Comparison of ENCODE assay signal across 29 mouse cellular contexts in genomic region chr12:72612053-72612452, GRCm38 (mm10). TPM values are rescaled to one million over a fixed set of nuclear protein-coding genes. Genes with fewer than 3 reads are reported as not detected.
"Had no signal": no experiment of that assay in that cellular context is flagged by ENCODE, and none has a peak within 500 bp of the region (broad histone marks: within the 10 kb centered on the region; RNA-seq: fewer than 3 reads in every experiment).

No protein-coding gene starts in this region.

- DNase-seq: heart, postnatal 10 days; heart, postnatal 14 days; heart, postnatal 36 days; heart, postnatal 4 days; kidney, adult 11 months; kidney, adult 18-20 months; kidney, adult 2 months; kidney, adult 8-10 months; kidney, adult 9 months; kidney, postnatal 10 days; kidney, postnatal 14 days; kidney, postnatal 25 days; kidney, postnatal 4 days; layer of hippocampus, adult 9-11 months; layer of hippocampus, postnatal 36 days had no signal

- ATAC-seq: hindbrain, embryonic 16.5 days; hindbrain, postnatal 0 days; inflammation-experienced regulatory T-cells, adult 6 months; intestine, embryonic 15.5 days; intestine, embryonic 16.5 days; intestine, postnatal 0 days had no signal

RNA-seq across cellular contexts. Expression of gene Gm4756, which starts 37.4 kb away (rescaled TPM):
- total RNA-seq: heart, adult 8-10 months; heart, postnatal 10 days; heart, postnatal 14 days; heart, postnatal 25 days; heart, postnatal 36 days; heart, postnatal 4 days; hematopoietic stem cell, adult 5-6 weeks; hindbrain, postnatal 0 days; layer of hippocampus, adult 18-20 months; layer of hippocampus, adult 2 months; layer of hippocampus, adult 8-10 months; layer of hippocampus, postnatal 25 days; layer of hippocampus, postnatal 36 days; left cerebral cortex, adult 18-20 months had no signal
